Mouse (Mus musculus) naive thymus-derived CD4-positive, alpha-beta T cell, adult 5 months (primary cell): ENCODE measurements around the gene Mgat2. TPM values are rescaled to one million over a fixed set of nuclear protein-coding genes. Genes with fewer than 3 reads are reported as not detected.

ENCODE experiments used
- polyA plus RNA-seq: library from polyadenylated mRNA; unstranded; fragments of 100-300 nt; shearing (Covaris generic); gene quantifications from one replicate; pipeline ENCODE4 v1.2.1, GENCODE M21; 2017

The Mgat2 gene
- polyA plus RNA-seq = 46.2 TPM

DNA sequence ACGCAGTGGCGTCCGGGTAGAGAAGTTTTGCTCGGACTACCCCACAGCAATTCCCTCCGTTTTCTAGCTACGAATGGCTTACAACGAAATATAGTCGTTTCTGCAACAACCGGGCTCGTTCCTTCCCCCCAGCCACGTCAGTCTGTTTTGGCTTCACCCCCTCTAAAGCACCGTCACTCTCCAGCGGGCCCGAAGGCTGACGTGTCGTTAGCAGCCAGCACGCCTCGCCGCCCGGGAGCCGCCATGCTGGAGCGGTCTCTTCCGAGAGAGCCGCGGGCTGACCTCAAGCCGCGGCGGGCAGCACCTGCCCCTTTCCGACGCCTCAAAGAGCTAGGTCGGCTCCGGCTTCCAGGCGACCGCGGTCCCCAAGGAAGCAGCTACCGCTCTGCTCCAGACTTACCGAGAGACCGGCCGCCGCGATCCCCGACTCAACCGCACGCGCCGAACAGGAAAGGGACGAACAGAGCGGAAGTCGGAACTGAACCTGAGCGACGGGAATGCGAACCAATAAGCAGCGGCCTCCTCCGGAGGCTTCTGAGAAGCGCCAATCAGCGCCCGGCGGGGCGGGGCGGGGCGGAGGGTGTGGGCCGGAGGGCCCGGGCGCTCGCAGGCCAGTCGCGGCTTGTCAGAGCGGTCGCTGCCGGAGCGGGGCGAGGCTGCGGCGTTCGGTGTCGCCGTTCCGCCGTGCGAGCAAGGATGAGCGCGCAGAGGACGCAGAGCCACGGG lies at the start of gene Mgat2, which contains the start of gene Rpl36al:
TSS of gene Mgat2 (plus strand) at position 575 of the 726 bp plus-strand sequence.
TSS of gene Rpl36al (minus strand) at position 501 of the 726 bp plus-strand sequence.

DNA sequence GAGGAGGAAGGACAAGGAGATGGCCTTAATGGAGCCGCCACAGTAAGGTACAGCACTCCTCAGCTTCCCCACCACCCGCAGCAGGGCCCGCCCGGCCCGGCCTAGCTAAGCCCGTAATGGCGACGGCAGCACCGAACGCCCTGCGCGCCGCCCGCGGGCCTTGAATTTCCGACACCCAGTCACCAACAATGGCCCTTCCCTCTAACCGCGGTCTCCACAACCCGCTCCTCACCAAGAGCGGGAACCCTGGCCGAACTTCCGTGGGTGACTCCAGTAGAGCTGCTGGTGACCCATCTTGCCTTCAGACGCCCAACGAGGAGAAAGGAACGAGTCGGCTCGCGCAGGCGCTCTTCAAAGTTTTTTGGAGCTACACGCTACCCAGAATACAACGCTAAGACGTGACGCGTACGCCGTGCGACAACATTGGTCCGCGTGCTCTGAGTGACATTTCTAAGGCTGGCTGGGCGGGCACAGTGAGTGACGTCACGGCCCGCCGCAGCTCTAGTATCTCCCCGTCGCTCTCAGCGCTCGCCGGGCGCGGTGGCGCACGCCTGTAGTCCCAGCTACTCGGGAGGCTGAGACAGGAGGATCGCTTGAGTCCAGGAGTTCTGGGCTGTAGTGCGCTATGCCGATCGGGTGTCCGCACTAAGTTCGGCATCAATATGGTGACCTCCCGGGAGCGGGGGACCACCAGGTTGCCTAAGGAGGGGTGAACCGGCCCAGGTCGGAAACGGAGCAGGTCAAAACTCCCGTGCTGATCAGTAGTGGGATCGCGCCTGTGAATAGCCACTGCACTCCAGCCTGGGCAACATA lies 25.0 kb upstream of the Mgat2 start, which contains the start of gene Rps29:
TSS of gene Rps29 (minus strand) at position 422 of the 813 bp plus-strand sequence.

DNA sequence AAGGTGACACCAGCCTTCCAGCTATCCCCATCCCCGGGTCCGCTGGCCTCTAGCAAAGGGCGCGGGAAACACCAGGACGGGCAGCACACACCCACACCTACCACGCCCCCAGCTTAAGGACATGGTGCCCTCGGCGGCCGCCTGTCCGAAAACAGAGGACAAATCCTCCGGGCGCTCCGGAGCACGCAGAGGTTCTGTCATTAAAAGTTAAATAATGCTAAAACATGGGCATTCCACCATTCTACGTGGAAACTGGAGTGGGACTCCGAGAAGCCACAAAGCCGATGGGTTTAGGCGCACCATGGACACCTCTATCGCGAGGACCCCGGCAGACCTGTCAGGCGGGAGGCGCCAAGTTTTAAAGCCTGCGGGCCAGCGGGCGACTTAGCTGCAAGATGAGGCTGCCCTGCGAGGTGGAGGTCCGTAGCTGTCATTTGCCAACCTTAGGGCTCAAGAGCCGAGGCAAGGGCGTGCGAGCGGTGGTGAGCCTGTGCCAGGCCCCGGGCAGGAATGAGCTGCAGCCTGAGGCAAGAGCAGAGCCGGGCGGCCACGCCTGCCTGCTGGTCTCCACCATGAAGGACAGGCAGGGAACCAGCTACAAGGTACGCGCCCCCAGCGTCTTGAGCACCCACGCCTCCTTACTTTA lies 15.4 kb upstream of the Mgat2 start, which contains the start of gene Lrr1:
TSS of gene Lrr1 (plus strand) at position 354 of the 646 bp plus-strand sequence.

DNA sequence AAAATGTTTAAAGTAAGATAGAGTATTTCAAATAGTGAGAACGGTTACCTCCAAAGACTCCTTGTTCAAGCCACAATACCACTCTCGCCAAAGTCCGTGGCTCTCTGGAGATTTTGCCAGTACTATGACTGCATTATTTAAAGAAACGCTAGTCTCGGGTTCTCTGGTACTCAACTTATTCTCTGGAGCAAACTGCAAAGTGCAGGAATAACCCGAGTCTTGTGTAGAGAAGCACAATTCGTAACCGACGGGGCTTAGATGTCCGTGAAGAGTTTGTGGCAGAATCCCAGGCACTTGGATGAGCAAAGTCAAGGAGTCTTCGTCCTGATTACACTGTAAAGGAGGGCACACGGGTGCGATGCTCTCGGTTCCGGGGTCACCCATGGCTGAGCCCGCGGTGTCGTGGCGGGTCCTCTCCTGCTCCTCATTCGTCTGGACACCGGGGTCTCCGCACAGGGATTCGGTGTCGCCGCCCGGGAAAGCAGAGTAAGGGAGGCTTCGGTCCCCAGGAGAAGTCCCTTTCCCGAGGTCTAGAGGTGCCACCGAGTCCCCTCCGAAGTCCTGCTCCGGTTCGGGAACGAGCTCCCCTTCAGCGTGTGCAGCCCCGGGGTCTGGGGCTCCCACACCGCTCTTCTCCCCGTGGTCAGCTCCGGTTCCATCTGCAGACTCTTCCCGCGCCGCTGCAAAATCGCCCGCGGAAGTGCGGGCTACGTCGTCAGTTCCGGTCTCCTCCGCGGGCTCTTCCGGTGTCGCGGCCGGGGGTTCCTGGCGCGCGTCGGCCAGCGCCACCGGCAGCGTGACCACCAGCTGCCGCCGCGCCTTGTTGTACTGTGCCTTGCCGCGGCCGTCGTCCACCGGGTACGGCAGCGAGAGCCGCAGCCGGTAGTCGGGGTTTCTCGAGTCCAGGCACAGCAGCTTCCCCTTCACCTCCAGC lies 12.8 kb downstream of the Mgat2 start, which contains the start of gene Gm49383:
TSS of gene Gm49383 (minus strand) at position 661 of the 934 bp plus-strand sequence.

DNA sequence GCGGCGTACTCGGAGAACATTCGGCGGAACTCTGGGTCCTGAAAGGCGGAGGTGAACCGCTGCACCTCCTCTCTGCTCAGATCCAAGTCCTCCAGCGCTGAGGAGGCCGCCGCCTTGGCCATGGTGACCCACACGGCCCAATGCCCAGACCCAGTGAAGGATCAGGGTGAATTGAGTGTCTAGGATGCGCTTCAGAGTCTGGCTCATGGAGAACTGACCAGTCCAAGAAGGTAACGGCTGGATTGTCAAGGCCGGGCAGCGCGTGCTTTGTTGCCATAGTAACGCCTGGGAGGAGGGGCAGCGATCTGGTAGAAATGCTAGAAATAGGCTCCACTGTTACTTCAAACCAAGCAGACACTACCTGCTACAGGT lies 14.2 kb downstream of the Mgat2 start, which contains the start of gene Dnaaf2:
TSS of gene Dnaaf2 (minus strand) at position 266 of the 372 bp plus-strand sequence.

DNA sequence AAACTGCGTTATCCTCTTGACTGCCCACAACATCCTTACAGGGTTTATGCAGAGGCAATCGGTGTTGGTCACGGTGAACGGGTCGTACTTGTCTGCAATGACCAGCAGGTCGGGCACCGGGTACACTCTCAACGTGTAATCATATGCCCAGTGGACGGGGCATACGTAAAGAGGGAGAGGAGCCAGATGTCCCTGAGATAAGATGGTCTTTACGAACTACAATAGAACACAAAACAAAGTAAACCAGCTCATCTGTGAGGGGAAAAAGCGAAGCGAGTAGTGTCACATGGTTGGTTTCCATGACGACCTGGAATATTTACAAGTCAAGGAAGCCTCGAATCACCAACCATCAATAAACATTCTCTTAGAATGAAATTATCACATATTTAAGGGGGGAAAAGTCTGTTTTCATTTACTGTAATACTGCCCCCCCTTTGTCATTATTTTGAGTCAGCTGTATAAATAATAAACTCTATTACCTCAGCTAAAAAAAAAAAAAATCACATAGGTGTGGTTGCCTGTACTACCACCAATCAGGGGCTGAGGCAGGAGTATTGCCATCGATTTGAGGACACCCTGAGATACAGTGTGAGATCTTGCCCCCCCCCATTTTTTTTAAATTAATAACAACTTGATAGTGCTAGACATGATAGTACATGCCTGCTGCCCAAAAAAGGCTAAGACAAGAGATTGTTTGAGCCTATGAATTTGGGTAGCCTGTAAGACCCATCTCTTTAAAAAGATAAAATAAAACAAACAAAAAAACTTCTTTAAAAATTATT lies 20.3 kb downstream of the Mgat2 start, which contains the start of gene Gm49384:
TSS of gene Gm49384 (minus strand) at position 216 of the 782 bp plus-strand sequence.

GRCm38 (mm10) chr12:69227776-69228466 lies 44.0 kb downstream of the Mgat2 start, which contains the start of gene Pole2:
Gene Pole2 (minus strand): TSS chr12:69228195.

Other genes starting within 250 kb of the Mgat2 start
- gene Rps29, start 25.0 kb upstream of the Mgat2 start, polyA plus RNA-seq = 3,261 TPM
- not detected for gene Lrr1, start 15.3 kb upstream of the Mgat2 start, polyA plus RNA-seq
- gene Rpl36al, start 74 bp upstream of the Mgat2 start, polyA plus RNA-seq = 348 TPM
- gene Gm49383, start 12.9 kb downstream of the Mgat2 start, polyA plus RNA-seq = 10.6 TPM
- gene Dnaaf2, start 14.3 kb downstream of the Mgat2 start, polyA plus RNA-seq = 6.5 TPM
- 8.7 TPM for gene Gm49384, start 20.1 kb downstream of the Mgat2 start, polyA plus RNA-seq
- 23.1 TPM for gene Pole2, start 44.0 kb downstream of the Mgat2 start, polyA plus RNA-seq
- 81.7 TPM for gene Klhdc1, start 57.0 kb downstream of the Mgat2 start, polyA plus RNA-seq
- gene Klhdc2, start 112.5 kb downstream of the Mgat2 start, polyA plus RNA-seq = 192 TPM
- gene Nemf, start 173.0 kb downstream of the Mgat2 start, polyA plus RNA-seq = 133 TPM
- gene Arf6, start 188.0 kb downstream of the Mgat2 start, polyA plus RNA-seq = 303 TPM
- 3.5 TPM for gene Gm9887, start 188.3 kb downstream of the Mgat2 start, polyA plus RNA-seq